Mouse (Mus musculus) subcutaneous adipose tissue, adult 2 months (tissue): Measurements from ENCODE around the gene Scyl1. TPM values are rescaled to one million over a fixed set of nuclear protein-coding genes. Genes with fewer than 3 reads are reported as not detected.

Experiments used
- polyA plus RNA-seq: library from polyadenylated mRNA; depleted of rRNA; stranded (reverse); fragments of >200 nt; gene quantifications from 2 replicates; pipeline ENCODE4 v1.2.3, GENCODE M21; 2012; ENCODE audit warnings: low replicate concordance; rRNA removed

The Scyl1 gene
- 144 and 167 TPM in 2 replicates for polyA plus RNA-seq

GRCm38 (mm10) chr19:5770925-5771860 is at the start of gene Scyl1:
Scyl1 (minus strand) TSS chr19:5771419.

GRCm38 (mm10) chr19:5740320-5741317 is 30.6 kb downstream of the Scyl1 start, which contains the start of gene Ltbp3:
Ltbp3 (plus strand) TSS chr19:5740904.

GRCm38 (mm10) chr19:5729444-5729815 is 41.8 kb downstream of the Scyl1 start, which contains the start of gene Fam89b:
Fam89b (minus strand) TSS chr19:5729653.

DNA sequence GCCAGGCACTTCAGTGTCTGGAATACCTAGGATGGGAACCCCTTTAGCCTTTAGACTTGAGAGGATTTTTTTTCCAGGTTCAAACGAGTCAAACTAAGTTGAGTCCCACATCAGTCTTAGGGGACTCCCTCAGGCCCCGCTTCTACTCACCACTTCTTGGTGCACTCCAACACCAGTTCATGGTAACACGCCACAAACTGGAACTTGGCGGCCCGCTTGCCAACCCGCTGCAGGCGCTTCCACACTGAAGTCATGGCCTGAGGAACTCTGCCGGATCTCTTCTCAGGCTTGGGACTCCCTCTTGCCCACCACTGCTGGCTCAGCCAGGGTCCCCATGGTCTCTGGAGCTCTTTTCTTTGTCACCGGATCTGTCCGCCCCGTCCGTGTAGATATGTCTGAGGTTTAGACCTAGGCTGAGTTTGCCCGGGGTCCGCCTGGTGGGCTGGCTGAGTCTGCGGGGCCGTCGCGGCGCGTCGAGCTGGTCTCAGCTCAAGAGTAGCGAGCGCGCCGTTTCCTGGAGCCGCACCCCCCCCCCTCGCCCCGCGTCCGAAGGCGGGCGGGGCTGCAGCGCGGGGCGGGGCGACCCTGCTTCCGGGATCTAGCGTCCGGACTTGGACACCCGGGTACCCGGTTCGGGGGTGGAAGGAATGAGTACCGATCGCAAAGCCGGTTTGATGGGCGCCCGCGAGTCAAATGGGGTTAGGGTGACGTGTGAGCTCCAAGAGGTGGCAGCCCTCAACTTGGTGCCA is 45.3 kb downstream of the Scyl1 start, which contains the start of gene Ehbp1l1:
Gene Ehbp1l1 (minus strand): TSS at position 551 of the 749 bp plus-strand sequence.

Other genes with a start within 250 kb of the Scyl1 start
- gene Ovol1, start 210.8 kb downstream of the Scyl1 start, polyA plus RNA-seq = 2.3 TPM in 1 of 2 replicates, not detected in the other
- gene Ap5b1, start 203.4 kb downstream of the Scyl1 start, polyA plus RNA-seq = 7.8 and 11.4 TPM in 2 replicates
- gene Rnaseh2c, start 169.5 kb downstream of the Scyl1 start, polyA plus RNA-seq = 27.4 and 39.1 TPM in 2 replicates
- 41.6 and 73.9 TPM in 2 replicates for gene Kat5, start 161.2 kb downstream of the Scyl1 start, polyA plus RNA-seq
- 96.7 and 101 TPM in 2 replicates for gene Rela, start 133.9 kb downstream of the Scyl1 start, polyA plus RNA-seq
- 106 and 108 TPM in 2 replicates for gene Sipa1, start 107.7 kb downstream of the Scyl1 start, polyA plus RNA-seq
- 64.7 and 65.5 TPM in 2 replicates for gene Map3k11, start 82.7 kb downstream of the Scyl1 start, polyA plus RNA-seq
- gene Pcnx3, start 82.5 kb downstream of the Scyl1 start, polyA plus RNA-seq = 89.4 and 136 TPM in 2 replicates
- 0.39 TPM in 1 of 2 replicates, not detected in the other for gene Kcnk7, start 67.1 kb downstream of the Scyl1 start, polyA plus RNA-seq
- 101 and 111 TPM in 2 replicates for gene Ehbp1l1, start 45.1 kb downstream of the Scyl1 start, polyA plus RNA-seq
- 211 and 249 TPM in 2 replicates for gene Fam89b, start 41.8 kb downstream of the Scyl1 start, polyA plus RNA-seq
- 272 and 332 TPM in 2 replicates for gene Ltbp3, start 30.5 kb downstream of the Scyl1 start, polyA plus RNA-seq
- gene Frmd8, start 103.9 kb upstream of the Scyl1 start, polyA plus RNA-seq = 22.5 and 24.5 TPM in 2 replicates
- 24.1 and 26.7 TPM in 2 replicates for gene Slc25a45, start 106.4 kb upstream of the Scyl1 start, polyA plus RNA-seq
- gene Tigd3, start 122.7 kb upstream of the Scyl1 start, polyA plus RNA-seq = 0.33 and 1.0 TPM in 2 replicates
- 73.6 and 128 TPM in 2 replicates for gene Dpf2, start 141.6 kb upstream of the Scyl1 start, polyA plus RNA-seq
- gene Cdc42ep2, start 153.4 kb upstream of the Scyl1 start, polyA plus RNA-seq = 24.5 and 38.9 TPM in 2 replicates
- gene Pola2, start 192.8 kb upstream of the Scyl1 start, polyA plus RNA-seq = 60.9 and 84.4 TPM in 2 replicates
- not detected in 2 replicates for gene Slc22a20, start 214.7 kb upstream of the Scyl1 start, polyA plus RNA-seq
- gene Capn1, start 244.5 kb upstream of the Scyl1 start, polyA plus RNA-seq = 42.0 and 72.3 TPM in 2 replicates